Mouse (Mus musculus) frontal cortex, postnatal 10 days (tissue): ENCODE measurements around the gene Msl1.

ENCODE experiments used
- DNase-seq, 2 experiments: peaks; one replicate each; pipeline ENCODE4 v3.0.0; 2022; ENCODE audit warnings: low spot score in 2 of 2, mixed read lengths in 1 of 2

Gene Msl1

GRCm38 (mm10) chr11:98764091-98764490 lies 31.2 kb upstream of the Msl1 start:
- DNase-seq = no peak

- DNase-seq = no peak
Observed at GRCm38 (mm10) chr11:98764746-98765145, 30.6 kb upstream of the Msl1 start.

- DNase-seq = no peak
Observed at GRCm38 (mm10) chr11:98765421-98766309, 29.7 kb upstream of the Msl1 start.

- no peak for DNase-seq
Observed at GRCm38 (mm10) chr11:98766346-98766745, 29.0 kb upstream of the Msl1 start.

- DNase-seq = no peak
Observed at GRCm38 (mm10) chr11:98766816-98767215, 28.5 kb upstream of the Msl1 start.

GRCm38 (mm10) chr11:98767276-98767675 lies 28.0 kb upstream of the Msl1 start:
- no peak for DNase-seq

GRCm38 (mm10) chr11:98767713-98768112 lies 27.6 kb upstream of the Msl1 start:
- no peak for DNase-seq

- DNase-seq = no peak
Observed at GRCm38 (mm10) chr11:98768127-98769006, 26.9 kb upstream of the Msl1 start.

GRCm38 (mm10) chr11:98769007-98769954 lies 26.0 kb upstream of the Msl1 start:
- no peak for DNase-seq

GRCm38 (mm10) chr11:98770096-98770975 lies 25.0 kb upstream of the Msl1 start:
- DNase-seq = no peak

- DNase-seq = no peak
Observed at GRCm38 (mm10) chr11:98771131-98771530, 24.2 kb upstream of the Msl1 start.

GRCm38 (mm10) chr11:98771844-98772525 lies 23.3 kb upstream of the Msl1 start:
- DNase-seq = no peak

- no peak for DNase-seq
Observed at GRCm38 (mm10) chr11:98772667-98773171, 22.6 kb upstream of the Msl1 start.

GRCm38 (mm10) chr11:98773635-98774295 lies 21.6 kb upstream of the Msl1 start:
- DNase-seq = peak; percentile 98 to 99

GRCm38 (mm10) chr11:98774582-98775347 lies 20.6 kb upstream of the Msl1 start, which contains the start of gene Nr1d1:
Gene Nr1d1, minus strand, starts transcription at chr11:98775333.
- DNase-seq = no peak

- DNase-seq = peak; percentile 99
Observed at GRCm38 (mm10) chr11:98775348-98776051, 19.8 kb upstream of the Msl1 start.

GRCm38 (mm10) chr11:98776052-98776764 lies 19.1 kb upstream of the Msl1 start:
- DNase-seq = no peak
